Mouse (Mus musculus) brain, embryonic 14.5 days (tissue): Measurements from ENCODE around the gene Olfr267. TPM values are rescaled to one million over a fixed set of nuclear protein-coding genes. Genes with fewer than 3 reads are reported as not detected.

Source experiments
- DNase-seq: peaks from one replicate; pipeline ENCODE4 v3.0.0-alpha.2; 2011; ENCODE audit warnings: low read depth
- CTCF ChIP-seq: fragments of 200-500 bp; IDR thresholded peaks from 2 replicates; pipeline ENCODE4 v1.5.1; 2012; ENCODE audit warnings: inconsistent platforms, mild to moderate bottlenecking, moderate library complexity, borderline replicate concordance; ENCODE audit not compliant: insufficient read depth, insufficient read length; ENCODE audit errors: extremely low read depth
- POLR2A ChIP-seq: fragments of 200-500 bp; IDR thresholded peaks from 2 replicates; pipeline ENCODE4 v1.6.1; 2012; ENCODE audit warnings: mild to moderate bottlenecking, inconsistent platforms, borderline replicate concordance; ENCODE audit not compliant: poor library complexity, insufficient read depth, insufficient read length, severe bottlenecking; ENCODE audit errors: extremely low read depth
- polyA plus RNA-seq: library from polyadenylated mRNA; depleted of rRNA; stranded (reverse); fragments of >200 nt; gene quantifications from 2 replicates; pipeline ENCODE4 v1.2.3, GENCODE M21; 2012; rRNA removed

Olfr267 gene
- 0.33 and 0.71 TPM in 2 replicates for polyA plus RNA-seq

- TF ChIP-seq CTCF (no peak), POLR2A (no peak)
Observed at GRCm38 (mm10) chr4:58787616-58788015, at the start of gene Olfr267. Gene Olfr267 (minus strand): TSS chr4:58787716.

GRCm38 (mm10) chr4:58832908-58833307 lies 45.4 kb upstream of the Olfr267 start:
- no peak for DNase-seq
- TF ChIP-seq CTCF (no peak), POLR2A (no peak)

More at GRCm38 (mm10) chr4:58787616-58788015, at the start of gene Olfr267:
- DNase-seq = no peak

GRCm38 (mm10) chr4:58825921-58826320 lies 38.4 kb upstream of the Olfr267 start:
- TF ChIP-seq POLR2A (no peak), CTCF (no peak)
- DNase-seq = no peak

- TF ChIP-seq CTCF (no peak), POLR2A (no peak)
- DNase-seq = peak; percentile 17
Observed at GRCm38 (mm10) chr4:58786659-58787058, 857 bp downstream of the Olfr267 start.

- TF ChIP-seq CTCF = no peak
- no peak for TF ChIP-seq POLR2A
- no peak for DNase-seq
Observed at GRCm38 (mm10) chr4:58763417-58763816, 24.1 kb downstream of the Olfr267 start.

DNA sequence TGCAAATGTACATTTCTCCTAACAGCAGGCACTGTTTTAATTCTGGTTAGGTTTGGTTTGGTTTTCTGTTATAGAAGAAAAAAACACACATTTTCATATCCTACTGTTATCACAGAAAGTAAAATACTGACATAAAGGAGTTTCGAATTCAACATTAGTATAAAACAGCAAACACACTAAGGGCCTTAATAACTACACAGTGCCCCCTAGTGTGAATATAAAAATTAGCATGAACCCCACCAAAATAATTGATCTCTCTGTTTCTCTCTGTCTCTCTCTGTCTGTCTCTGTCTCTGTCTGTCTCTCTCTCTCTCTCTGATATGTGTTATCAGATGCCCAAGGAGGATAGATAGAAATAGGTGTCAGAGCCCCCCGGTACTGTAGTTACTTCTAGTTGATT lies 38.0 kb downstream of the Olfr267 start:
- TF ChIP-seq POLR2A (no peak), CTCF (no peak)
- peak; percentile 44 for DNase-seq

DNA sequence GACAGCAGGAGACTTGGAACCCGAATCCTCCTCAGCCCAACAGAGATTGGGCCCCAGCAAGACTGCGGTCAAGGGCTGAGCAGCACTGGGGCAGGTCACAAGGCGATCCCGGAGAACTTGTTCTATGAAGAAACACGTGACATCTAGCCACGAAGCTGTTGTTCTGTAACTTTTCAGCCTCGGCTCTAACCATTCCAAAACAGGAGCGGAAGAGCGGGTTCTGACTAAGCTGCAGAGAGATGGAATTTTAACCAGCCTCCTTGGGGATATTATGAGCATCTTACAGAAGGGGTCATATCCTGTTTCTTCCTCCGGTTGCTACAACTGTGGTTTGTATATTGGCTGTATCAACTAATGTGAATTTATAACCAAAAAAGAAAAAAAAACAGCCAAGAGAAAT lies 38.4 kb downstream of the Olfr267 start:
- TF ChIP-seq CTCF (no peak), POLR2A (no peak)
- peak; percentile 24 for DNase-seq

- no peak for TF ChIP-seq POLR2A
- no peak for TF ChIP-seq CTCF
- DNase-seq = no peak
Observed at GRCm38 (mm10) chr4:58745583-58746222, 41.8 kb downstream of the Olfr267 start.

- TF ChIP-seq CTCF (no peak), POLR2A (no peak)
- peak; percentile 26 for DNase-seq
Observed at GRCm38 (mm10) chr4:58736867-58737633, 50.5 kb downstream of the Olfr267 start.

Other genes with a start within 250 kb of the Olfr267 start
- gene Lpar1, start 233.8 kb downstream of the Olfr267 start, polyA plus RNA-seq = 11.9 and 12.6 TPM in 2 replicates
- gene Ecpas, start 125.0 kb upstream of the Olfr267 start, polyA plus RNA-seq = 21.4 and 32.2 TPM in 2 replicates
- gene Zkscan16, start 155.9 kb upstream of the Olfr267 start, polyA plus RNA-seq = 2.0 and 3.2 TPM in 2 replicates
- gene Ptgr1, start 199.4 kb upstream of the Olfr267 start, polyA plus RNA-seq = 3.4 and 3.5 TPM in 2 replicates
- gene Dnajc25, start 207.3 kb upstream of the Olfr267 start, polyA plus RNA-seq = 3.7 and 4.2 TPM in 2 replicates
- not detected in 2 replicates for gene Gm20503, start 215.5 kb upstream of the Olfr267 start, polyA plus RNA-seq
- gene Gng10, start 247.4 kb upstream of the Olfr267 start, polyA plus RNA-seq = 76.2 and 79.9 TPM in 2 replicates